Mouse (Mus musculus): ENCODE data around the gene Apoh.

DNA sequence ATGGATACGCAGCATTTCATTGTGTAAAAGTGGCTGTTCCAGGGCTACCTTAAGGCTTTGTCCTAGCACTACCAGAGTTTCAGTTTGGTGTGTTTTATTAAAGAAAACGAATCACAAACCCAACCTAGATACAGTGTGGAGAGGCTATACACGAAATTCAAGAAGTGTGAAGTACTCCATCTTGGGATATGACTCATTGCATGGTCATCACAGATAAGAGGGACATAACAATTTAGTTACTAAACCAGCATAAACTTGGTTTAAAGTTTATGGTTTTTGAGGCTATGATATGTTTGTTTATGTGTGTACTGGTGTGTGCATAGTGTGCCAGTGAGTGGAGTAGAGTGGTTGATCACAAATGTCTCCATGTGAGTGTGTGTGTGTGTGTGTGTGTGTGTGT, 116.4 kb downstream of the Apoh start:
- TF ChIP-seq POLR2A (IDR thresholded peaks at IDR 0.05; ENCODE audit: insufficient read depth, low read depth, low read length) (no peak), CTCF (IDR thresholded peaks at IDR 0.05; ENCODE audit: insufficient read depth, low read depth, low read length) (no peak)
